Mouse (Mus musculus): ENCODE data around the gene Ccl8.

DNA sequence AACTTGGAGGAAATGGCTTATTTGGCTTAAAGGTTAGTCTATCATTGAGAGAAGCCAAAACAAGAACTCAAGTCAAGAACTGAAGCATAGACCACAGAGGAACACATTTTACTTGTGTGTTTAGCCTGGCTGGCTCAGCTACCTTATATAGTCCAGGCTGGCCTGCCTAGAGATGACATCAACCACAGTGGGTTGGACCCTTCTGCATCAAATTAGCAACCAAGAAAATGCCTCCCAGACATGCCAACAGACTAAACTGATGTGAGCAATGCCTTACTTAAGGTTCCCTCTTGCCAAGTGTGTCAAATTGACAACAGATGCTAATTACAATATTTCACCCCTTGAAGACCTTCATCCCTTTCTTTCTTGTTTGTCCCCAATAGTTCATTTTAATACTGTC, 5.4 kb upstream of the Ccl8 start:
- TF ChIP-seq GATA1 (IDR thresholded peaks at IDR 0.05; ENCODE audit: borderline replicate concordance, low read length) (no peak), FLI1 (IDR thresholded peaks at IDR 0.05; ENCODE audit: low read length) (no peak)
